Mouse (Mus musculus): ENCODE measurements around the gene Inca1. TPM values are rescaled to one million over a fixed set of nuclear protein-coding genes. Genes with fewer than 3 reads are reported as not detected.
A peak's percentile ranks its signal among the peaks of the same experiment; 100 is the strongest.

Inca1 gene
- polyA plus RNA-seq, 1 experiment, result not detected

DNA sequence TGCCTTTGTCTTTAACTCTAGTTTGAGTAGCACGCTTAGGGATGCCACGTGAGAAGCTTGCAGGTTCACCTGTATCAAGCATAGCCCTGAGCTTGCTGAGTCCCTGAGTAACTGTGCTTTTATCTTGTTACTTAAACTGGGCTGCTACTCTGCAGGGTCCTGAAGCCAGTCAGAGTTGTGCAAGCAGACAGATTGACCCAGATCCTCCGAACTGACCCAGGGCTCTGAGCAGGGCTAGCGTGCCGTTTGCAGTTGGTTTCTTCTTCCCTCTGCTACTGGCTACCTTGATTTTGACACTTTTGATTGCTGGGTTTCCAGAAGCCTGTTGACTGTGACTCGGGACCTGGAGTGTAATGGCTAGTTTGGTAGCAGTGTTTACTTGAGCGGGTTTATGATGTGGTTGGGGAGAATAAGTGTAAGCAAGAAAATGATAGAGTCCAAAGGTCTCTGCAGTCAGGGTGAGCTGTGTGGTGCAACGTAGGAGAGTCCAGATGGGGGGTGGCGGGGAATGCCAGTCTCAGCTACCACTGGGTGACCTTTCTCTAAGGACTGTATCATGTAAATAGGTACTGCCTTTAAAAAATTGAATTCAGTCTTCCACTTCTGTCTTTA lies 30.6 kb upstream of the Inca1 start:
- H3K4me1 ChIP-seq, result peaks cover 26% of the 10 kb centered on the region
- H3K9me3 ChIP-seq, result no peaks in the 10 kb centered on the region
- peaks cover 86% of the 10 kb centered on the region for H3K27me3 ChIP-seq (replicated peaks)
- H3K36me3 ChIP-seq (replicated peaks; ENCODE audit: low read length), result peaks cover 29% of the 10 kb centered on the region
- no peak for TF ChIP-seq FLI1 (IDR thresholded peaks at IDR 0.05; ENCODE audit: low read length)
- H3K4me3 ChIP-seq (replicated peaks), result no peak overlapping the region

DNA sequence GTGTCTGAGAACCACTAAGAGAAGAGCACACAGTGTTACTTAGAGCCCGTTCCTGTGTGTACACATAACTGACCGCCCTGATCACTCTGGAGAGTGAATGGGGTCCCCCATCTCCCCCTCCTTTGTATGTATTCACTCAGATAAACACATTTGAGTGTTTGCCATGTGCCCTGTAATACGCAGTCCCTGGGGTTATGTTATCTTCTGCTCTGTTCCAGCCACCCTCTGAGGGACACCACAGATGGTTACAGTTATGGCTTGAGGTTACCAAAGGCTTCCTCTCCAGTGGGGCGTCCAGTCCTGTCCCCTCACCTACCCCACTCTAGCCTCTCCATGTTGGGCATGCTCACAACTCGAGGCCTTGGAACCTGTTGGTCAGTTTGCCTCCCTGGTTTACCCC lies 27.4 kb upstream of the Inca1 start:
- peaks cover 20% of the 10 kb centered on the region for H3K4me1 ChIP-seq
- H3K27me3 ChIP-seq (replicated peaks), result peaks cover 83% of the 10 kb centered on the region
- H3K4me3 ChIP-seq (replicated peaks), result no peak overlapping the region
- peaks cover 51% of the 10 kb centered on the region for H3K36me3 ChIP-seq (replicated peaks; ENCODE audit: low read length)
- H3K9me3 ChIP-seq, result no peaks in the 10 kb centered on the region
- no peak for TF ChIP-seq GATA1 (IDR thresholded peaks at IDR 0.05; ENCODE audit: borderline replicate concordance, low read length)
- TF ChIP-seq FLI1 (IDR thresholded peaks at IDR 0.05; ENCODE audit: low read length), result no peak

GRCm38 (mm10) chr11:70726585-70726984 lies 26.6 kb upstream of the Inca1 start:
- peaks cover 85% of the 10 kb centered on the region for H3K27me3 ChIP-seq (replicated peaks)
- peaks cover 1% of the 10 kb centered on the region for H3K9me3 ChIP-seq
- TF ChIP-seq FLI1 (IDR thresholded peaks at IDR 0.05; ENCODE audit: low read length) (no peak), GATA1 (IDR thresholded peaks at IDR 0.05; ENCODE audit: borderline replicate concordance, low read length) (no peak)
- peaks cover 20% of the 10 kb centered on the region for H3K4me1 ChIP-seq
- no peak overlapping the region for H3K4me3 ChIP-seq (replicated peaks)
- H3K36me3 ChIP-seq (replicated peaks; ENCODE audit: low read length), result peaks cover 53% of the 10 kb centered on the region

DNA sequence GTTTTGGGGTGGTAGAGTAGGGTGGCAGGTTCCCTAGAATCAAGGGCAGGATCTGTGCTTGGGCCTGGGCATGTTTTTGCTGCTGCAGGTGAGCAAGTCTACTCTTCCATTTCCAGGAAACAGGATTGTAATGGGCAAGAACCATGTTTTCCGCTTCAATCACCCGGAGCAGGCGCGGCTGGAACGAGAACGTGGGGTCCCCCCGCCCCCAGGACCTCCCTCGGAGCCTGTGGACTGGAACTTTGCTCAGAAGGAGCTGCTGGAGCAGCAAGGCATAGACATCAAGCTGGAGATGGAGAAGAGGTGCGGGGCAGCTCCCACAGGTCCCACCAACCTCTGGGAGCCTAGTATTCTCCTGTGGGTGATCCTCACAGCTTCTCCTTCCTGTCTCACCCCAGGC lies 24.8 kb upstream of the Inca1 start:
- TF ChIP-seq GATA1 (IDR thresholded peaks at IDR 0.05; ENCODE audit: borderline replicate concordance, low read length) (no peak), FLI1 (IDR thresholded peaks at IDR 0.05; ENCODE audit: low read length) (no peak)
- no peak overlapping the region for H3K4me3 ChIP-seq (replicated peaks)
- H3K36me3 ChIP-seq (replicated peaks; ENCODE audit: low read length), result peaks cover 53% of the 10 kb centered on the region
- peaks cover 6% of the 10 kb centered on the region for H3K9me3 ChIP-seq
- peaks cover 34% of the 10 kb centered on the region for H3K4me1 ChIP-seq
- peaks cover 85% of the 10 kb centered on the region for H3K27me3 ChIP-seq (replicated peaks)

DNA sequence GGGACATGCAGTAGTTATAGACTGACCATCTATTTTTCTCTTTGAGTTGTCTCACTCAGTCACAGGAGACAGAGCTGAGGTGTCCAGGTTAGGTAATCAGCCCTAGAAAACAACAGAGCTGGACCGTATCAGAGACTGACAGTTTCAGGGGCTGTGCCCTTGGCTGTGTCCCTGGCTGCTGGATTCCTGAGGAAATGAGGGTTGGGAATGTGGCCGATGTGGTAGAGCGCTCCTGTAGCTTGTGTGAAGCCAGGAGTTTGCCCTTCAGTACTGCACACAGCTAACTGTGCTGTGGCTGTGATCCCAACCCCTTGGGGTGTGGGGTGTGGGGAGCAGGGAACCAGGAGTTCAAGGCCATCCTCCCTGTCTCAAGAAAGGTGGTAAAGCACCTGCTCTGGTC lies 21.1 kb upstream of the Inca1 start:
- Histone ChIP-seq H3K9me3 (peaks cover 6% of the 10 kb centered on the region), H3K4me1 (peaks cover 18% of the 10 kb centered on the region), H3K4me3 (replicated peaks) (no peak overlapping the region), H3K36me3 (replicated peaks; ENCODE audit: low read length) (peaks cover 37% of the 10 kb centered on the region), H3K27me3 (replicated peaks) (peaks cover 87% of the 10 kb centered on the region)
- no peak for TF ChIP-seq GATA1 (IDR thresholded peaks at IDR 0.05; ENCODE audit: borderline replicate concordance, low read length)
- TF ChIP-seq FLI1 (IDR thresholded peaks at IDR 0.05; ENCODE audit: low read length), result no peak

GRCm38 (mm10) chr11:70720567-70720966 lies 20.6 kb upstream of the Inca1 start:
- Histone ChIP-seq H3K27me3 (replicated peaks) (peaks cover 86% of the 10 kb centered on the region), H3K9me3 (peaks cover 6% of the 10 kb centered on the region), H3K4me3 (replicated peaks) (peak overlapping the region; percentile 38), H3K36me3 (replicated peaks; ENCODE audit: low read length) (peaks cover 32% of the 10 kb centered on the region), H3K4me1 (peaks cover 18% of the 10 kb centered on the region)
- TF ChIP-seq FLI1 (IDR thresholded peaks at IDR 0.05; ENCODE audit: low read length) (no peak), GATA1 (IDR thresholded peaks at IDR 0.05; ENCODE audit: borderline replicate concordance, low read length) (no peak)

GRCm38 (mm10) chr11:70718481-70718880 lies 18.5 kb upstream of the Inca1 start:
- H3K4me1 ChIP-seq, result peaks cover 18% of the 10 kb centered on the region
- no peak overlapping the region for H3K4me3 ChIP-seq (replicated peaks)
- H3K27me3 ChIP-seq (replicated peaks), result peaks cover 76% of the 10 kb centered on the region
- TF ChIP-seq FLI1 (IDR thresholded peaks at IDR 0.05; ENCODE audit: low read length) (no peak), GATA1 (IDR thresholded peaks at IDR 0.05; ENCODE audit: borderline replicate concordance, low read length) (no peak)
- H3K9me3 ChIP-seq, result peaks cover 6% of the 10 kb centered on the region
- H3K36me3 ChIP-seq (replicated peaks; ENCODE audit: low read length), result peaks cover 11% of the 10 kb centered on the region

- no peaks in the 10 kb centered on the region for H3K9me3 ChIP-seq
- no peak for TF ChIP-seq FLI1 (IDR thresholded peaks at IDR 0.05; ENCODE audit: low read length)
- TF ChIP-seq GATA1 (IDR thresholded peaks at IDR 0.05; ENCODE audit: borderline replicate concordance, low read length), result no peak
- no peak overlapping the region for H3K4me3 ChIP-seq (replicated peaks)
- peaks cover 70% of the 10 kb centered on the region for H3K27me3 ChIP-seq (replicated peaks)
- H3K4me1 ChIP-seq, result peaks cover 13% of the 10 kb centered on the region
- H3K36me3 ChIP-seq (replicated peaks; ENCODE audit: low read length), result peaks cover 11% of the 10 kb centered on the region
Observed at GRCm38 (mm10) chr11:70715832-70716231, 15.9 kb upstream of the Inca1 start.

GRCm38 (mm10) chr11:70713222-70713621 lies 13.3 kb upstream of the Inca1 start:
- no peaks in the 10 kb centered on the region for H3K9me3 ChIP-seq
- no peaks in the 10 kb centered on the region for H3K4me1 ChIP-seq
- peaks cover 17% of the 10 kb centered on the region for H3K36me3 ChIP-seq (replicated peaks; ENCODE audit: low read length)
- no peak overlapping the region for H3K4me3 ChIP-seq (replicated peaks)
- H3K27me3 ChIP-seq (replicated peaks), result peaks cover 70% of the 10 kb centered on the region
- no peak for TF ChIP-seq GATA1 (IDR thresholded peaks at IDR 0.05; ENCODE audit: borderline replicate concordance, low read length)

DNA sequence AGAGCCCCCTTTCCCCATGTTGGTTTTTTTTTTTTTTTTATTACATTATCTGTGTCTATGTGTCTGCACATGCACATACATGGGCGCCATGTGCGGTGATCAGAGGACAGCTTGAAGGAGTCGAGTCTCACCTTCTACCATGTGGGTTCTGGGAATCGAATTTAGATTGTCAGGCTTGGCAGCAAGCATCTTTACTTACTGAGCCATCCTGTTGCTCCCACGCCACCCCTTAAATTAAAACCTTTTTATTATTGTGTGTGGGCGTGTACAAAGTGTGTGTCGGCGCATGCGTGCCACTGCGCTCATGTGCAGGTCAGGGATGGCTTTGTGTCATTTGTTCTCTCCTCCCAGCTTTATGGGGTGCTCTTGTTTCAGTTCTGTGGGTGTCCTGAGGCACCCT lies 11.1 kb upstream of the Inca1 start:
- no peak overlapping the region for H3K4me3 ChIP-seq (replicated peaks)
- H3K9me3 ChIP-seq, result no peaks in the 10 kb centered on the region
- no peaks in the 10 kb centered on the region for H3K4me1 ChIP-seq
- H3K36me3 ChIP-seq (replicated peaks; ENCODE audit: low read length), result peaks cover 25% of the 10 kb centered on the region
- H3K27me3 ChIP-seq (replicated peaks), result peaks cover 65% of the 10 kb centered on the region
- no peak for TF ChIP-seq FLI1 (IDR thresholded peaks at IDR 0.05; ENCODE audit: low read length)

DNA sequence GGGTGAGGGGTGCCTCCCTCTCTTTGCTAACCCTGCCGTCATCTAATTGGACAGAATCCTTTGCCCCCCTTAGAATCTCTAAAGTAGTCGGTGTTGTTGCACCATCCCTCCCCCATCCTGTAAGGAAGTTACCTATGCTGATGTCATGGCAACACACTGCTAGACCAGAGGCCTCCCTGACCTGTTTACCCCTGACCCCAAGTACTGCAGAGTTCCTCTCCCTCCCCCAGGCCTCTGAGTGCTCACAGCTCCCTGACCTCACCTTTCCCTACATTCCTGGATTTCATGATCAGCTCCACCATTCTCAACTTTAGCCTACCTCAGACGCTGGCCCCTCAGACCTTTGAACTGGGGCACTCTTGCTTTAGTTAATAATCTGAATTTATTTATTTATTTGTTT lies 6.2 kb upstream of the Inca1 start:
- Histone ChIP-seq H3K9me3 (no peaks in the 10 kb centered on the region), H3K27me3 (replicated peaks) (peaks cover 84% of the 10 kb centered on the region), H3K4me3 (replicated peaks) (no peak overlapping the region), H3K4me1 (peaks cover 12% of the 10 kb centered on the region), H3K36me3 (replicated peaks; ENCODE audit: low read length) (peaks cover 49% of the 10 kb centered on the region)
- TF ChIP-seq FLI1 (IDR thresholded peaks at IDR 0.05; ENCODE audit: low read length) (no peak), GATA1 (IDR thresholded peaks at IDR 0.05; ENCODE audit: borderline replicate concordance, low read length) (no peak)

All from megakaryocyte, embryonic 14.5 days (primary cell).